Mouse (Mus musculus) kidney, postnatal 10 days (tissue): ENCODE data around the gene Mapk9.
A peak's percentile ranks its signal among the peaks of the same experiment; 100 is the strongest.
"Not testable (repeated sequence)": the region's sequence is repeated elsewhere in the genome, so short reads cannot be mapped to it uniquely, and the experiment has no call there.

Experiments used
- DNase-seq: peaks from one replicate; pipeline ENCODE4 v3.0.0; 2021; ENCODE audit warnings: mixed read lengths

The Mapk9 gene

DNA sequence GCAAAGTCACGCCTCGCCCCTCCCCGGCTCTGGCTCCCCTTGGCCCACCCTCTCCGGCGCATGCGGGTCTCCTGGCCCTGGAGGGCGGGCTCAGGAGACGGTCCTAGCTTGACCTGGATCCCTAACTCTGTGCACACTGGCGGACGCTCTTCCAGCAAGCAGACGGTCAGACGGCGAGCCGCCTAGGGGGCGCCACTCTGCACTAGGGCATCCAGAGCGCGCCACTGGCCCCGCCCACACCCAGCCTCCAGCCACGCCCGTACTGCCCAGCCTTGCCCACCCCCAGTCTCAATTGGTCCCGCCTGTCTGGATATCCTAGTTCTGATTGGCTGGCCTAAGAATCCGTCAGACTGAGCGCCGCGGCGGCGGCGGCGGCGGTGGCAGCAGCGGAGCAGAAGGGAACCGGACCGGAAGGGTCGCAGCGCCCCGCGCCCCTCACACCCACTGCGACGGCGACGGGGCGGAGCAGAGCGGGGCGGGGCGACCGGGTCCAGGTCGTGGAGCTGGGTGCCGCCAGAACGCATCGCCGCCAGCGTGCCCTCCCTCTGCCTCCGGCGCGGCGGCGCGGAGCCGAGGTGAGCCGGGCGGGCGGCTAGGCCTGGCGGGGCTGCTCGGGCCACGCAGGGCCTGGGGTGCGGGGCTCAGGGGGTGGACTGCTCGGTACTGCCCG, at the start of gene Mapk9:
TSS of gene Mapk9 (plus strand) at position 351 of the 670 bp plus-strand sequence.
- peak; percentile 99 for DNase-seq

DNA sequence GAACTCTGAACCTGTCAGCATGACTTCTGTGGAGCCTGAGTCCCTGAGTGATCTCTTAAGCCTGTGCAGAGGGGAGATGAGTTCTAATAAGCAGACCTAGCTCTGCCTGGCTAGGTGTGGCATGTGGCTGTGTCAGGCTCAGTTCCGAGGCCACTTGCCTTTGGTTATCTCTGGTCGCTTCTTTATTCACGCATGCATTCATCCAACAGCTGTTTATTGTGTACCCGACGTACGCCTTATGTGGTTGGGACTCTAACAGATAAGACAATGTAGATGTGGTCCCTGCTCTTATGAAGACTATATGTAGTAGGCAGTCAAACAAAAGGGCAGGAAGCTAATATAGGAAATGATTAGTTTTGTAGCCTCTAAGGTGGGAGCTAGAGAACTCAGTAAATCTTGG, 47.6 kb upstream of the Mapk9 start:
- DNase-seq, result no peak

DNA sequence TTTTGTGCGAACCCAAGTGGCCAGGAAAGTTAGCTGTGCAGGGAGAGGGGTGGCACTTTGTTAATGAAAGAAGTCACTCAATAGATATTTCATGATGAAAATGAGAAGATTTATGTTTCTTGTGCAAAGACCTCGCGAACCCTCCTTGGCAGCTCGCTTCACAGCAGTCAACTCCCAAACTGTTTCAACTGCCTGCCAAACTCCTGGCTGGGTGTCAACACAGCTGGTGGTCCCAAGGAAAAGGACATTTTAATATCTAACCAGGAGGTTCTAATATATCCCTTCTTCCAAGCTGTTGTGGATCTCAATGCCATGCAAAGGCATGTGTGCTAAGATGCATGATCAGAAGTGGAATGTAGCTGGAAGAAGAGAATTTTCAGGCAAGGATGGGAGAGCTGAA, 45.0 kb upstream of the Mapk9 start:
- peak; percentile 29 for DNase-seq

- DNase-seq, result no peak
Measured at GRCm38 (mm10) chr11:49803801-49804200, 42.8 kb upstream of the Mapk9 start.

- no peak for DNase-seq
Measured at GRCm38 (mm10) chr11:49806218-49806617, 40.3 kb upstream of the Mapk9 start.

- no peak for DNase-seq
Measured at GRCm38 (mm10) chr11:49808946-49809345, 37.6 kb upstream of the Mapk9 start.

- not testable (repeated sequence) for DNase-seq
Measured at GRCm38 (mm10) chr11:49810696-49811095, 35.9 kb upstream of the Mapk9 start.

DNA sequence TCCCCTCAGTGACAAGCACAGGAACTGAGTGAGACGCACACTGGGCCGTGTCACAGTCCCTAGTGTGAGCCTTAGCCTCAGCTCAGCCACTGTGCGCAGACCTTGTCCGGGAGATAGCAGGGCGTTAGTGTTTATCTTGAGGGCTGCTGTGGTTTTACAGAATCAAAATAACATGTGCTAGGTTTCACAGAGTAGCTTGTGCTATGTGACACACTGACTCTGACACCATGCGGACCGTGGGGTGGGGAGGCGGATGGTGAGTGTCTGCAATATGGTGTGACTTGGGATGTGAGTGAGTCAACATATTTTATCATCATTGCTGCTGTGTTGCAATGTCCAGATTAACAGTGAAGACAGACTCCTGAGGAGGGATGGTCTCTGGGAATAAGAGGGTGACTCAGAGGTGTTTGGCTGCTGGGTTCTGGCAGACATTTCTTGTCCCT, 35.4 kb upstream of the Mapk9 start:
- no peak for DNase-seq

GRCm38 (mm10) chr11:49811879-49812278, 34.7 kb upstream of the Mapk9 start:
- no peak for DNase-seq

GRCm38 (mm10) chr11:49818869-49819566, 27.5 kb upstream of the Mapk9 start:
- no peak for DNase-seq

DNA sequence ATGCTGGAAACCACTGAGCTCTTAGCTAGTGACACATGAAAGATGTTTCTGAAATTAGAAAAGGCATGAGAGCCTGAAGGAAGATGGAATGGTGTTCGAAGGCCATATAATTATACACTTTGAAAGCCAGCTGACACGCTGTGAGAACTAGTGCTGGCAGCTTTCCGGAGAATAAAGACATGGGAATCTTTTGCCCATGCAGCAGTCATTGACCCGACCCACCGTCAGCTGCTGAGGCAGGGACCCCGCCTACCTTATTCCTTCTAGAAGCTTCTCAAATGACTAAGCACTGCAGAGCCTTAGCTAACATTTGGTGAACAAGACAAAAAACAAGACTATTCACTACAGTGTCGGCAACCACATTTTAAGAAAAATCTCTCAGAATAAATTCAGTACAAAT, 26.9 kb upstream of the Mapk9 start:
- no peak for DNase-seq

DNA sequence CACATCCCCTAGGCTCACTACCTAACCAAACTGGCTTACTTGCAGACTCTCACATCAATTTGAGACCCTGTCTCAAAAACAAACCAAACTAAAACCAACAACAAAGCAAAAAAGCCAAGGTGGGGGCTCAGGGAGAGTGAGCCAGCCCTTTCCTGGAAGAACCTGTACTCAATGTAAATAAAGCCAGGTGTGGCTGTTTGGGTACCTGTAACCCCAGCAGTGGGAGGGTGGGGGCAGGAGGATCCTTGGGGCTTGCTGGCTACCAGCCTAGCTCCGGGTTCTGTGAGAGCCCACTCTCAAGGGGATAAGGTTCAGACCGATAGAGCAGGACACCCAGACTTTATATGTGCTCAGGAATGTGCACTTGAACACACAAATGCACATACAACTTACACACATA, 25.6 kb upstream of the Mapk9 start:
- no peak for DNase-seq

- DNase-seq, result no peak
Measured at GRCm38 (mm10) chr11:49821546-49821945, 25.0 kb upstream of the Mapk9 start.

- no peak for DNase-seq
Measured at GRCm38 (mm10) chr11:49822337-49822736, 24.2 kb upstream of the Mapk9 start.

DNA sequence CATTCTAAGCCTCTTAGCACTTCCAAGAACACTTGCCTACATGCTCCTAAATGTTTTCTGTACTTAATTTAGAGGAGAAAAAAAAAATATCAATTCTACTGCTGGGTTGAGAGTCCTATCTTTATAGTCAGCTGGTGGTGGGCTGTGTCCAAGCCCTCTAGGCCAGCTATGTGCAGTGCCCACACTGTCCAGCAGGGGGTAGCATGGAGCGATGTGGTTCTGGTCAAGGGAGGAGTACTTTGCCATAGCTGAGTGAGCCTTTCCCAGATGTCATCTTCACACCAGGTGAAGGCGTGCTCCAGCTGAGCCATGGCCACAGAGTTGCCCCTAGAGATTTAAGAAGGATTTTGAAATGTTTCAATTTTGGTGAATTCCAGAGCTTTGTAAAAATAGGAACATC, 21.7 kb upstream of the Mapk9 start:
- peak; percentile 79 for DNase-seq

DNA sequence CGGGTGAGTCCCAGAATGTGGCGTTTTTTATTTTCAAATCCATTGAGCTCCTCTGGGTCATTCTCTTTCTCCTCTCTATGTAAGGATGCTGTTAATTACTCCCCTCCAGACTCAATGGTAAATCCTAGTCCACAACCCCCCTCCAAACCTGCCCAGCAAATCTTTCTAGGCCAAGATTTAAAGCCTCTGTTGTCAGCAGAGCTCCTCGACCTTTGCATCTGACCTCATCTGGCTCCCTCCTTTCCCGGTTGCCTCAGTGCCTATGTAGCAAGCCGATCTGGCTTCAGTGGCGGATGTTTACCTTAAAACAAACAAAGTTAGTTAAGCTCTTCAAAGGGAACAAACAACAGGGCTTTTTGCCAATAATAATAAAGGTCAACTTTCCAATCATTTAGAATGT, 19.3 kb upstream of the Mapk9 start:
- DNase-seq, result no peak

GRCm38 (mm10) chr11:49829176-49829745, 17.3 kb upstream of the Mapk9 start:
- no peak for DNase-seq

GRCm38 (mm10) chr11:49831980-49832379, 14.6 kb upstream of the Mapk9 start:
- DNase-seq, result no peak

DNA sequence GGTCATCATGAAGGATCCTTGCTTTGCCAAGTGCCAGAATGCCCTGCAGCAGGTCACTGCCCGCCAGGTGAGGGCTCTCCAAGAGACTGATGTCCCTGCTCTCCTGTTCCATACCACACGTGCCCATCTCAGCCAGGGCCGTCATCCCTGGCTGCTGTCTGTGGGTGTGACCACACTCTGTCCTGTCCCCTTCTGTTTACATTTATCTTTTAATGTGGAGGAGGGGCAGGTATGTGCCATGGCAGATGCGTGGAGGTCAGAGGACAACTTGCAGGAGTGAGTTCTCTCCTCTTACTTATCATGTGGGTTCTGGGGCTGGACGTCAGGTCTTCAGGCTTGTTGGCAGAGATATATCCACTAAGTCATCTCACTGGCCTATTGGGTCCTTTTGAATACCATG, 13.6 kb upstream of the Mapk9 start:
- no peak for DNase-seq

GRCm38 (mm10) chr11:49834248-49834647, 12.3 kb upstream of the Mapk9 start:
- DNase-seq, result no peak

- no peak for DNase-seq
Measured at GRCm38 (mm10) chr11:49835257-49835956, 11.1 kb upstream of the Mapk9 start.

DNA sequence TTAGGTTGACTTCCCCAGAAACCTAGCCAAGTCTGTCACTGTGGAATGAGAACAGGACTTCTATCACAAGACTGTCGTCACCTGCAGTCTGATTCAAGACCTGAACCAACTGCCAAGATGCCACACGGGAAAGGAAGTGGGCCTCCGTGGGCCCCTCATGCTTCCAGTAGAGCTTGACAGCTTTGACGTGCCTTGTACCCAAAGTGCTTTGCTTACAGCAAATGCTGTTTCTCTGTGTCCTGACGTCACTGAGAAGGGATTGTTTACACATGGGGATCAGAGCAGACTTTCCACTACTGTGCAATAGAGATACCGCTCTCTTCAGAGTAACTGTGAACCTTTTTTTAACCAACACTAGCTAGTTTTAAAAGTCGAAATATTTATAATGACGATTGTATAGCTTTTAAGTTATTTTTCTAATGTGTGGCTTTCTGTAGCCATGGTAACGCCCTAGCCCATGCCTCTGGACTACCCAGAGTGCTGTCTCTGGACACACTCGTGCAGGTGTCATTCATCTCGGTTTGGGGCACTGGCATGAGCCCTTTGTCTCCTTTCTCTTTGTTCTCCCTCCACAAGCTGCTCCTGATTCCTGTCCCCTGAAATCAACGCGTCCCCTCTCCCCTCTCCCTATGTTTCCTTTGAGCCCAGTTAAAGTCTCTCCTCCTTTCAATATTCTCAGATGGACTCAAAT, 8.7 kb upstream of the Mapk9 start:
- no peak for DNase-seq

DNA sequence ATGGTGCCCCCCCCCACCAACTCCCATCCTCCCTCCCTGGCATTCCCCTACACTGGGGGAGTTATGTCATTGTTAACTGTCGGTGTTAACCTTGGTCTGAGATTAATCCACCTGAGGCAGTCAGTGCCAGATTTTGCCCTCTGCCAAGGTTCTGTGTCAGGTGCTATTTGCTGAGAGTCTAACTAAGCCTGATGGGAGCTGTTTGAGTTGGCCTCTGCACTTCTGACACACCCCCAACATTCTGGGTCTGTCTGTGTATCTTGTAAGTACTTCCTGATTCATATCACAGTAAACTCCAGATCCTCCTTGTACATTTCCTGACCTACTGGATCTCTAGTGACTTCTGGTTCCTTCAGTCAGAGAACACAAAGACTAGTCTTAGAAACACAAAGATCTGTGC, 5.9 kb upstream of the Mapk9 start:
- peak; percentile 43 for DNase-seq
